Mouse (Mus musculus): ENCODE results near the gene Cep152.
A peak's percentile ranks its signal among the peaks of the same experiment; 100 is the strongest.

Cep152 gene

GRCm38 (mm10) chr2:125624127-125624685 is 707 bp downstream of the Cep152 start:
- no peak for DNase-seq

DNA sequence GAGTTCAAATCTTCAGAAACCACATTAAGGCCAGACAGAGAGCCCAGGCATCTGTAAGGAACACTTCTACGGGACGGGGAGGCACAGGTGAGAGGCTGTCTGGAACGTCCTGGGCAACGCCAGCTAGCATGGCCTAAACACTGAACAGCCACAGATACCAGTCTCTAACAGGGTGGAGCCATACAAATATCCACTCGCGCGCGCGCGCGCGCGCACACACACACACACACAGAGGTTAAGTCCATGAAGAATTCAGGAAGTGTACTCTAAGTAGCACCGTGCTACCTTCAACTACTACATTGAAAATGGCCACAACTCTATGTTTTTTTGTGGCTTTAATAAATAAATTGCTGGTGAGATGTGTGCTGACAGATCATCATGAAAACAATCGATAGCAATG is 1.7 kb downstream of the Cep152 start:
- DNase-seq, result no peak

GRCm38 (mm10) chr2:125620213-125620907 is 4.6 kb downstream of the Cep152 start:
- DNase-seq, result no peak

- no peak for DNase-seq
These were observed 9.0 kb downstream of the Cep152 start for GRCm38 (mm10) chr2:125615858-125616424.

- no peak for DNase-seq
These were observed 9.5 kb downstream of the Cep152 start for GRCm38 (mm10) chr2:125615440-125615839.

GRCm38 (mm10) chr2:125606220-125606845 is 18.6 kb downstream of the Cep152 start:
- peak; percentile 64 for DNase-seq

- DNase-seq, result peak; percentile 85
These were observed 20.3 kb downstream of the Cep152 start for GRCm38 (mm10) chr2:125604646-125605045.

DNA sequence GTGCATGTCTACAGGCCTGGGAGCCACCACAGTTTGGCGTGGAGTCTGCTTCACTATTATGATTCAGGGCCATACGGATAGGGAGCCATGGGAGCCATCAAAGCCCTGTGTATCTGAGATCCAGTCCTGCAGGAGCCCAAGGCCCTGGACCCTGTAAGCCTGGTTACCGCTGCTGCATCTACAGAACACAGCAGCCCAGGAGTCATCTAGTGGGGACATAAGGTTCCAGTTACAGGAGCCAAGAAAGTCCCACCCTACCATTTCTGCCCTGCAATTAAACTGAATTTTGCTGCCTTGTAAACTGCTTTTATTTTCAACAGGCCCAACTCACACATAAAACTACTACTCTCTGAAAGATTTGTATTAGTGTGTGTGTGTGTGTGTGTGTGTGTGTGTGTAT is 21.9 kb downstream of the Cep152 start:
- no peak for DNase-seq

DNA sequence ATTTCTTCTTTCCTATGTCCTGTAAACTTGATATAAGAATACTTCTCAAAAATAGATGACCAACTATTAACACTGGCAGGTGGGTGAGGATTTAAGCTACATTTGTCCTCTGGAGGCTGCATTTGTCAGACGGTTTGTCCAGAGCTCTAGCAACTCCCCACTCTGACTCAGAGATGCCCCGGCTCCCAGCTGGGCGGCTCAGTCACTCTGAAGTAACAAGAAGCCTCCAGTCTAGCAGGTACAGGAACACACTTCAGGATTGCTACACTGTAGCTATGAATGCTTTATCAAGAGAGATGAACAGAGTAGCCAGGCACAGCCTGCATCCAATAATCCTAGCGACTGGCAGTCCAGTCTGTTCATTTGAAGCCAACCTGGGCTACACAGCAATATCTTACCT is 26.0 kb downstream of the Cep152 start:
- DNase-seq, result no peak

DNA sequence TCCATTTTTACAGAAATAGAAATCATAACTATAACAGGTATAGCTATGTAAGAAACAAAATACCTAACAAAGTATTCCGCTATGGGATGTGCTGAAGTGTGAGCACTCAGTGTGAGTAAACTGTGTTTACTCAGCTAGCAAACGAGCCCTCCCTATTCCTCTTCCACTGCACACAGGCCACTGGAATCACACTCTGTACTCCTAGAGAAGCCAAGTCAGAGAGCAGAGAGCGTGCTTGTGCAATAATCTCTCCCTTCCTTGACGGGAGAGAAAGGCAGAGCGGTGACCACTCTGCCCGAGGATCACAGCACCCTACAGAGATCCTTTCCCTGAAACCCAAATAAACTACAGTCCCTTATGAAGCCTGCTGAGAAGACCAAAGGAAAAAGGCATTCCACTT is 26.7 kb downstream of the Cep152 start:
- peak; percentile 39 for DNase-seq

DNA sequence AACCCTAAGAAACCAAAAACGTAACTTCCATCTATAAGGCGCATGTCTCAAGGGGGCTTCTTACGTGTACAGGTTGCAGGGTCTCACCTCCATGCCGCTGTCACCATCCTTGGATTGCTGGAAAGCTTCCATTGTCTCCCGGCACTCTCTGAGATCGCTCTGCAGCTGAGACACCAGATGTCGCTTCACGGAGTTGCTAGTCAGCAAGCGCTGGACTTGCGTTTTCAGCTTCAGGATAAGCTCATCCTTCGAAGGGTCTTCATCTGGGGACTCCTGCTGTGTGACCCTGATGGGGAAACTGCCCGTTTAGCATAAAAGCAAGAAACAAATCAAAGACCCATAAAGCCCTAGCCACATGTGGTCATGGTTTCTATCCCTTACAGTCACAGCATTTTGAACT is 30.1 kb downstream of the Cep152 start:
- DNase-seq, result no peak

DNA sequence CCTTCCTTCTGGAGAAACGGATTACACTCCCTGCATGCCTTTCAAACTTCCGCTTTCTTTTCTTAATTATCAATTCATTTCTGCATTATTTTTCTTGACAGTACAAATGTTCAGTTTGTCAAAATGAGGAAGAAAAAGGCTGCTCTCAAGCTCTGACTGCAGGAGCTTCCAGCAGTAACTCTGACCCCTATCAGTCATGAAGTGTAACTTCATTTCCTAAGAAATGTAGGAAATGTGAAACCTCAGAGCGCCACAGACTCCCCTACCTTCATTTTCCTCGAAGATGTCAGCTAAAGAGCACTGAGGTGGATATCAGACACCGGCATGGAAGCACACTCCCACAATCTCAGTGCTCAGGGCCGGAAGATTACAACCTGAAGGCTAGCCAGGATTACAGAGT is 30.8 kb downstream of the Cep152 start:
- no peak for DNase-seq

DNA sequence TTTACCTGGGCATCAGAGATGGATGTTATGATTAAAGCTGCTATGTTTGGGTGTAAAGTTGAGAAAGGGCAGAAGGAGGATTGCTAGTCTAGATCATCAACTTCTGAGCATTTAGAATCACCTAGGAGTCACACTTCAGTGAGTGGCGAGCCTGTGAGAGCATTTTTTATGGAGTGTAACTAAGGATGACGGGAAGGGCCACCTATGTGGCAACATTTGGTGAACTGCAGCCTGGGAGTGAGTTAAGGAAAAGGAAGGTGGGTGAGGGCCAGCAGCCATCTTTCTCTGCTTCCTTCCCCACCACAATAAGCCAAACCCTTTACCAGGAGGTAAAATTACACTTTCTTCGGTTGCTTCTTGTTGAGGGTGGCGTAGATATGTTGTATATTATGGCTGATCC is 33.0 kb downstream of the Cep152 start:
- no peak for DNase-seq

DNA sequence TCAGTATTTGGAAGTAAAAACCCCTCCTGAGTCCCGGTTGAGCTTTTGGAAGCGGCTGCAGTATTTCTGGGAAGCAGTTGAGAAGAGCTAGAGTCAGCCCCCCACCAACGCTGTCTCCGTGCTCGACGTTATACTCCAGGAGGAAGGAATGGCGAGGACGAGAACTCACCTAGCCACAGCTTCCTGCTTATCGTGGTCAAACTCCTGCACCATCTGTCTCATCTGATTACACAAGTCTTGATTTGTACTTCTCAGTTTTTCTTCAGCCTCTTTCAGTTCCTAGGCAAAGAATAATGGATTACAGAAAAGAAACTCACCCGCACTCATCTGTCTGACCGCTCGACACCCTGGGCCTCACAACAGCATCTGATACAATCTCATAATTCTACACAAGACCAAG is 35.6 kb downstream of the Cep152 start:
- DNase-seq, result no peak

GRCm38 (mm10) chr2:125581081-125581480 is 43.8 kb downstream of the Cep152 start:
- no peak for DNase-seq

GRCm38 (mm10) chr2:125577670-125578069 is 47.2 kb downstream of the Cep152 start:
- DNase-seq, result no peak

GRCm38 (mm10) chr2:125576498-125576897 is 48.4 kb downstream of the Cep152 start:
- no peak for DNase-seq

GRCm38 (mm10) chr2:125575766-125576165 is 49.1 kb downstream of the Cep152 start:
- DNase-seq, result no peak

GRCm38 (mm10) chr2:125563884-125564283 is 61.0 kb downstream of the Cep152 start:
- DNase-seq, result no peak

- DNase-seq, result no peak
These were observed 62.5 kb downstream of the Cep152 start for GRCm38 (mm10) chr2:125562407-125562806.

GRCm38 (mm10) chr2:125560037-125560436 is 64.9 kb downstream of the Cep152 start:
- DNase-seq, result no peak

- no peak for DNase-seq
These were observed 66.0 kb downstream of the Cep152 start for GRCm38 (mm10) chr2:125558634-125559589.

DNA sequence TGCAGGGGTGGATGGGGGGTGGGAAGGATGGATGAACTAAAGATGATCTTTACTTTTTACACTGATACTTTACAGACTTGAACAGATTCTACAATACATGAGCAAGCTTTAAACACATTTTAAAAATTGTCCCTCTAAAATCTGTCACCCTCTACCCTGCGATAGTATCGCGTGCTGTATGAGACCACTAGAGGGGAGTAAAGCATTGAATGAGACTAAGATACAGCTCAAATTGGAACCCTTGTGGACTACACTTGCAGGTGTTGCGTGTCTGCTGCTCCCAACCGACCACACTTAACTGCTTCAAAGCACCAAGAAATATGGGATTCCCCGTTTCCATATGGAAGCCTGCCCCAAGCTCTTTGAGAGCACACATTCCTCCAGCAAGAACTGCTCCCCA is 69.1 kb downstream of the Cep152 start:
- DNase-seq, result no peak

Measured in lung, postnatal 14 days (tissue).